Mouse (Mus musculus) forebrain, embryonic 11.5 days (tissue): Measurements from ENCODE around the gene Timp1. TPM values are rescaled to one million over a fixed set of nuclear protein-coding genes. Genes with fewer than 3 reads are reported as not detected.

Source experiments
- ATAC-seq: fragments of 200-750 bp; cut with Nextera tagmentation; replicated peaks from 2 replicates; pipeline ENCODE4 v1.8.0; 2017; ENCODE audit warnings: moderate TSS enrichment; ENCODE audit not compliant: low FRiP score
- DNase-seq: peaks from one replicate; pipeline ENCODE4 v3.0.0-alpha.2; 2017; ENCODE audit warnings: low spot score
- H3K27ac ChIP-seq: fragments of 300-500 bp; sonication (generic); 2 replicates; pipeline ENCODE4 v1.5.1; 2014; ENCODE audit warnings: low read depth, low read length
- H3K27me3 ChIP-seq: fragments of 300-500 bp; sonication (generic); 2 replicates; pipeline ENCODE4 v1.6.1; 2014; ENCODE audit warnings: mild to moderate bottlenecking, low read length, mixed read lengths; ENCODE audit not compliant: control insufficient read depth, insufficient read depth
- H3K36me3 ChIP-seq: fragments of 300-500 bp; sonication (generic); 2 replicates; pipeline ENCODE4 v1.6.1; 2014; ENCODE audit warnings: mild to moderate bottlenecking, low read length, moderate library complexity, mixed read lengths; ENCODE audit not compliant: control insufficient read depth, insufficient read depth
- H3K4me1 ChIP-seq: fragments of 300-500 bp; sonication (generic); replicated peaks from 2 replicates; pipeline ENCODE4 v1.6.1; 2014; ENCODE audit warnings: low read length, mixed read lengths; ENCODE audit not compliant: control insufficient read depth, insufficient read depth
- H3K4me2 ChIP-seq: fragments of 300-500 bp; sonication (generic); 2 replicates; pipeline ENCODE4 v1.6.1; 2014; ENCODE audit warnings: low read depth, mild to moderate bottlenecking, low read length, moderate library complexity, mixed read lengths; ENCODE audit not compliant: severe bottlenecking
- H3K4me3 ChIP-seq: fragments of 300-500 bp; sonication (generic); 2 replicates; pipeline ENCODE4 v1.5.1; 2014; ENCODE audit warnings: low read depth, low read length
- H3K9ac ChIP-seq: fragments of 300-500 bp; sonication (generic); 2 replicates; pipeline ENCODE4 v1.6.1; 2014; ENCODE audit warnings: low read length
- H3K9me3 ChIP-seq: fragments of 300-500 bp; sonication (generic); 2 replicates; pipeline ENCODE4 v1.6.1; 2016; ENCODE audit warnings: low read length, mixed read lengths; ENCODE audit not compliant: control insufficient read depth
- WGBS: fragments of 180-500 bp; shearing (Covaris S2); extraction: QIAGEN DNeasy Blood & Tissue Kit; methylation state at CpG from one replicate; pipeline ENCODE4 v1.1.7; 2014; 5-methylcytosine and 5-hydroxymethylcytosine counted together
- polyA plus RNA-seq: library from polyadenylated mRNA; unstranded; fragments of >200 nt; fragmentation: Nextera tagmentation; extraction: Ambion mirVana; gene quantifications from 2 replicates; pipeline ENCODE4 v1.2.1, GENCODE M21; 2014

Timp1 gene
- polyA plus RNA-seq, 1 experiment from 2014 or later, result 5.8 TPM

GRCm38 (mm10) chrX:20863161-20864101, 6.5 kb upstream of the Timp1 start:
- no peaks in the 10 kb centered on the region for H3K27me3 ChIP-seq
- 88% methylated on average over 9 of the region's 9 CpGs for WGBS
- no peaks in the 10 kb centered on the region; the same call in 1 of the 2 replicates for H3K36me3 ChIP-seq
- no peak overlapping the region for H3K4me3 ChIP-seq
- no peaks in the 10 kb centered on the region for H3K4me1 ChIP-seq
- no peak overlapping the region for H3K27ac ChIP-seq
- no peak for ATAC-seq
- no peak overlapping the region for H3K4me2 ChIP-seq
- H3K9me3 ChIP-seq, result no peaks in the 10 kb centered on the region
- DNase-seq, result no peak
- H3K9ac ChIP-seq, result no peak overlapping the region

DNA sequence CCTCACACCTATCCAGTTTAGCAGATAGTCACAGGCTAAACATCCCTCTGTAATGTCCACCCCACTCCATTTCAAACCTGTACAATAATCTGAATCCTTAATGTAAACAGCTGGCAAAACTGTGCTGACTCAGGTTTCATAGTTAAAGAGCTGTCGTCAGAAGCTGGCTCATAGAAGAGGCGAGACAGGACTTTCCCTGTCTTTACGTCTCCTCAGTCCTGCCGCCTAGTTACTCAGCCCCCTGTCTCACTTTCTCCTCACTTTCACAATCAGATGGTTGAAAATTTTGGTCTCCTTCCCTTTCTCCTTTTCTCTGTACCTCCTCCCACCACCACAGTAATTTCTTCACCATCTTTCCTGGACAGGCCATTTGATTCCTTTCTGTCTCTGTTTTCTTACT, 1.9 kb upstream of the Timp1 start:
- H3K4me2 ChIP-seq, result no peak overlapping the region
- no peaks in the 10 kb centered on the region for H3K4me1 ChIP-seq
- H3K27me3 ChIP-seq, result no peaks in the 10 kb centered on the region
- H3K27ac ChIP-seq, result no peak overlapping the region
- DNase-seq, result no peak
- no peaks in the 10 kb centered on the region for H3K9me3 ChIP-seq
- H3K36me3 ChIP-seq, result no peaks in the 10 kb centered on the region; the same call in 1 of the 2 replicates
- no peak overlapping the region for H3K4me3 ChIP-seq
- WGBS, result 74% methylated on average over 4 of the region's 4 CpGs
- ATAC-seq, result no peak
- H3K9ac ChIP-seq, result no peak overlapping the region

DNA sequence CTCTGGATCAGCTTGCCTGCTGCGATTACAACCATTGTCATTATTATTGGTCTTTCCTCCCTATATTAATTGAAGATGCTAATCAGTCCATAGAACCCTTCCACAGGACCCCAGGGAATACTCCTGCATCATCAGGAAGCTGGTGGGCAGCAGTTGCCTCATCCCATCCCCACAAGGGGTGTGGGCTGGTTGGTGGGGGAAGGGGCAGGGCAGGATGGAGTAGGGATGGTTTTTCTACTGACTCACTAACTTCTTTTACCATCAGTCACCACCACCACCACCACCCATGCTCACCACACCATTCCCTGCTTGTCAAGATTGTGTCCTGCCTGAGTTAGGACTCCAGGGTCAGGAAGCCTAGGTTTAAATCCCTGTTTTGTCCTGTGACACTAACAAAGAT, 763 bp upstream of the Timp1 start:
- Histone ChIP-seq H3K27me3 (no peaks in the 10 kb centered on the region), H3K9me3 (no peaks in the 10 kb centered on the region), H3K36me3 (no peaks in the 10 kb centered on the region), H3K4me2 (no peak overlapping the region), H3K4me1 (no peaks in the 10 kb centered on the region), H3K27ac (no peak overlapping the region), H3K4me3 (no peak overlapping the region), H3K9ac (no peak overlapping the region)
- ATAC-seq (no peak), DNase-seq (no peak)
- WGBS, result 68% methylated on average over 1 of the region's 1 CpGs

DNA sequence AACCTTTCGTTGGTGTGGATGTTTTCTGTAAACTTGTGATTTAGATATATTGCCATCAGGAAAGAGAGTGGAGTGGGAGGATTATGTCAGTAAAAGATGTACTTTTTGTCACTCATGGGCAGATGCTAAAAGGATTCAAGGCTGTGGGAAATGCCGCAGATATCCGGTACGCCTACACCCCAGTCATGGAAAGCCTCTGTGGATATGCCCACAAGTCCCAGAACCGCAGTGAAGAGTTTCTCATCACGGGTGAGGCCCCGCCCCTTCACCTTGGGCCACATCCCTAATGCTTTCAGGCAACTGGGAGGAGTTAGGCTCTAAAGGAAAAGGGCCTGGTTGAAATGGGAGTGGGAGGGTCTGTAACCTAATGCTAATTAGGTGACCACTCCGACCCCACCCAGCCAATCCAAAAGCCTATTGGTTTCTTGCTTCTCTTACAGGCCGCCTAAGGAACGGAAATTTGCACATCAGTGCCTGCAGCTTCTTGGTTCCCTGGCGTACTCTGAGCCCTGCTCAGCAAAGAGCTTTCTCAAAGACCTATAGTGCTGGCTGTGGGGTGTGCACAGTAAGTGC, 3.0 kb downstream of the Timp1 start:
- 0 out of 2 replicates have a peak, but pooled peaks have one; percentile 39 for ATAC-seq
- Histone ChIP-seq H3K27me3 (no peaks in the 10 kb centered on the region), H3K9me3 (no peaks in the 10 kb centered on the region), H3K27ac (no peak overlapping the region), H3K9ac (no peak overlapping the region), H3K4me1 (no peaks in the 10 kb centered on the region), H3K4me3 (no peak overlapping the region), H3K36me3 (no peaks in the 10 kb centered on the region), H3K4me2 (no peak overlapping the region)
- 29% methylated on average over 11 of the region's 11 CpGs for WGBS
- no peak for DNase-seq

DNA sequence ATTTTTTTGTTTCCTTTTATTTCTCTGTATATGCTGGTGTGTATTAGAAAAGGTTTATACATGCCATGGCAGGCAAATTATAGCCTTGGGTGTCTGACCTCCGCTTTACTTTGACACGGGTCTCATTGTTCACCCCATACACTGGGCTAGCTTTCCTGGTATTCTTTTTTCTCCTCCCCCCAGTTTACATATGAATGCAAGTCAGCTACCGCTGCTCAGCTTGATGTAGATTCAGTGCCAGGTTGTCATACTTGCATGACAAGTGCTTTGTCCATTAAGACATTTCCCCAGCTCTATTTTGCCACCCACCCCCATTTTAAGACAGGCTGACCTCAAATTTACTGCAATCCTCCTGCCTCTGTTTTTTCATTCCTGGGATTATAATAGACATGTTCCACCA, 5.3 kb downstream of the Timp1 start:
- no peak for ATAC-seq
- no peak for DNase-seq
- Histone ChIP-seq H3K4me3 (no peak overlapping the region), H3K27me3 (no peaks in the 10 kb centered on the region), H3K27ac (no peak overlapping the region), H3K4me1 (no peaks in the 10 kb centered on the region), H3K4me2 (no peak overlapping the region), H3K9me3 (no peaks in the 10 kb centered on the region), H3K9ac (no peak overlapping the region), H3K36me3 (no peaks in the 10 kb centered on the region)
- 50% methylated on average over 3 of the region's 3 CpGs for WGBS

DNA sequence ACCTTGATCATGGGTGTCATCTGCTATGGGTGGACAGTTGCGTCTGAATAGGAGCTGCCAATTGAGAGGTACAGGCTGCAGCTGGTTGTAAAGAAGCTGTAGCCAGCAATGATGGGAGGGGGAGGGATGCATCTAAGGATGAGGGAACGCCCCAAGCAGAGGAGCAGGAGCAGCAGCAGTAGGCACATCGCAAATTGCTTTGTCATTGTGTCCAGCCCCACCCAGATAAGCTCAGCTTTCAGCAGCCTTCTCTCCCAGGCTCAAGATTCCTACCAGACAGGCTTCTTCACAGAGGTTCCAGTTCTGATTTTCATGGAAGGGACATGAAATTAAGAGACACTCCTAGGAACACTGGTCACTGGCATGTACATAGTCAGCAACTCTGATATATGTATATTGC, 40.1 kb downstream of the Timp1 start:
- no peaks in the 10 kb centered on the region for H3K36me3 ChIP-seq
- H3K27ac ChIP-seq, result no peak overlapping the region
- H3K4me3 ChIP-seq, result no peak overlapping the region
- H3K27me3 ChIP-seq, result no peaks in the 10 kb centered on the region
- ATAC-seq, result no peak
- no peaks in the 10 kb centered on the region for H3K9me3 ChIP-seq
- H3K4me2 ChIP-seq, result no peak overlapping the region
- 40% methylated on average over 3 of the region's 3 CpGs for WGBS
- H3K9ac ChIP-seq, result no peak overlapping the region
- H3K4me1 ChIP-seq, result no peaks in the 10 kb centered on the region
- DNase-seq, result no peak

- ATAC-seq, result no peak
- Histone ChIP-seq H3K4me3 (no peak overlapping the region), H3K36me3 (no peaks in the 10 kb centered on the region), H3K4me2 (no peak overlapping the region), H3K9ac (no peak overlapping the region), H3K27ac (no peak overlapping the region), H3K4me1 (no peaks in the 10 kb centered on the region), H3K27me3 (no peaks in the 10 kb centered on the region), H3K9me3 (no peaks in the 10 kb centered on the region)
- 83% methylated on average over 6 of the region's 6 CpGs for WGBS
- DNase-seq, result no peak
Measured at GRCm38 (mm10) chrX:20913726-20914125, 43.8 kb downstream of the Timp1 start.

DNA sequence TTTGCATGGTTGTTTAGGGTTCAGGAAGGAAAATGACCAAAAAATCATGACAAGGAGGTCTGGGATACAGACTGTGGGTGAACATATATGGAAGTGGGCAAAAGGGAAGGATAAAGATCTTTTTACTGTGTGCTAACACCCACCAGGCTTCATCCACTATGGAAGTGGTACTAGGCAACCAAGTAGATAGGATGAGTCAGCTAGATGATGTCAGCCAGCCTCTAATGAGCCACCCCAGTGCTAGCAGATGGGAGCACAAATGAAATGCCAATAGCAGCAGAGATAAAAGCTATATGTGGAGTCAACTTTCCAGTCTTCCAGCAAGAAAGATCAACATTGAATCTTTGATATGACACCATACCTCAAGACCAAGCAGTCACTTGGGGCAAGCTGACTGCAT, 45.1 kb downstream of the Timp1 start:
- 0 out of 2 replicates have a peak, but pooled peaks cover 2% of the 10 kb centered on the region for H3K4me1 ChIP-seq
- no peaks in the 10 kb centered on the region for H3K36me3 ChIP-seq
- H3K4me2 ChIP-seq, result no peak overlapping the region
- H3K9ac ChIP-seq, result no peak overlapping the region
- H3K27me3 ChIP-seq, result no peaks in the 10 kb centered on the region
- H3K9me3 ChIP-seq, result no peaks in the 10 kb centered on the region
- no peak overlapping the region for H3K27ac ChIP-seq
- DNase-seq (no peak), ATAC-seq (no peak)
- no peak overlapping the region for H3K4me3 ChIP-seq
